Comparison of ENCODE assay signal across 14 mouse cellular contexts in the genomic region with DNA sequence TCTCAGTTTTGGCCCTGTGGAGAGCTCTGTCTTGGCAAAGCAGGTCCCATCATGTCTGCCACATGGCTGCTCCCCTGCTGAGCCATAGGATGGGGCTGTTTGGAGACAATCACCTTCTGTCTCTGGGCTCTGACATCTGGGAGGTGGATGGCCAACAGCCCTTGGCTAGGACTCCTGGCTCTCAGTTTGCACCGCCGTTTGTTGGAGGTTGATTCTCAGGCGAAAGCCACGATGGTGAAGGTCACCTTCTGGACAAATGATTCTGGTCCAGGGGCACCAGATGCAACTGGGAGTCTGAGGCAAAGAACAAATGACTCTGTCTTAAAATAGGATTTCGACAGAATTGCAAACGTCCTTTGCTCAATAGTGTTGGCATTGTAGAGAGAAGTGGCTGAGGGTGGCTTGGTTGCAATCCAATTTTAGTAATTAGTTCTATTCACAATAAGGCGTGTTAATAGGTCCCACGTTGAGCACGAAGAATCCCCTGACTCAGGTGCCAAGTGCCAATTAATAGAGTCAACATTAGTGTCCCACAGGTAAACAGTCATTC. TPM values are rescaled to one million over a fixed set of nuclear protein-coding genes. Genes with fewer than 3 reads are reported as not detected.
DNase-seq lines count a peak whose midpoint lies in the region; ATAC-seq lines count a peak whose summit lies in the region.
"Had no signal": no experiment of that assay in that cellular context is flagged by ENCODE, and none has a peak within 500 bp of the region (broad histone marks: within the 10 kb centered on the region; RNA-seq: fewer than 3 reads in every experiment).

No protein-coding gene starts in this region.

- no peak overlapping the region for H3K4me3 ChIP-seq in hindbrain, embryonic 15.5 days
- H3K4me3 ChIP-seq in hindbrain, embryonic 11.5 days (ENCODE audit: low read depth, low read length) = no peak overlapping the region
- 0 out of 2 replicates have a peak overlapping the region, but pooled peaks have one; percentile 16 for H3K4me3 ChIP-seq in liver, embryonic 13.5 days (replicated peaks)
- H3K4me3 ChIP-seq: intestine, embryonic 15.5 days; limb, embryonic 12.5 days had no signal

- H3K27me3 ChIP-seq in hindbrain, embryonic 15.5 days = no peaks in the 10 kb centered on the region
- H3K27me3 ChIP-seq in hindbrain, embryonic 11.5 days (ENCODE audit: control insufficient read depth, insufficient read depth, low read length) = no peaks in the 10 kb centered on the region
- H3K27me3 ChIP-seq in liver, embryonic 13.5 days = no peaks in the 10 kb centered on the region
- H3K27me3 ChIP-seq: intestine, embryonic 15.5 days; limb, embryonic 12.5 days had no signal

- H3K4me2 ChIP-seq in hindbrain, embryonic 15.5 days = no peak overlapping the region
- no peak overlapping the region for H3K4me2 ChIP-seq in hindbrain, embryonic 11.5 days (replicated peaks; ENCODE audit: low read depth, low read length)
- peak overlapping the region; percentile 58 for H3K4me2 ChIP-seq in liver, embryonic 13.5 days
- H3K4me2 ChIP-seq: intestine, embryonic 15.5 days; limb, embryonic 12.5 days had no signal

- H3K27ac ChIP-seq in hindbrain, embryonic 15.5 days (replicated peaks) = no peak overlapping the region
- no peak overlapping the region for H3K27ac ChIP-seq in hindbrain, embryonic 11.5 days (ENCODE audit: low read depth, low read length)
- peak overlapping the region; percentile 82 for H3K27ac ChIP-seq in liver, embryonic 13.5 days
- H3K27ac ChIP-seq: intestine, embryonic 15.5 days; limb, embryonic 12.5 days had no signal

- no peaks in the 10 kb centered on the region for H3K36me3 ChIP-seq in hindbrain, embryonic 15.5 days
- no peaks in the 10 kb centered on the region for H3K36me3 ChIP-seq in hindbrain, embryonic 11.5 days (ENCODE audit: control insufficient read depth, insufficient read depth, low read length)
- H3K36me3 ChIP-seq in liver, embryonic 13.5 days = no peaks in the 10 kb centered on the region
- H3K36me3 ChIP-seq: G1E; intestine, embryonic 15.5 days; limb, embryonic 12.5 days had no signal

- H3K4me1 ChIP-seq in hindbrain, embryonic 15.5 days (replicated peaks) = 0 out of 2 replicates have a peak, but pooled peaks cover 8% of the 10 kb centered on the region
- H3K4me1 ChIP-seq in hindbrain, embryonic 11.5 days (replicated peaks; ENCODE audit: control insufficient read depth, insufficient read depth, low read length) = no peaks in the 10 kb centered on the region
- peaks cover 24% of the 10 kb centered on the region for H3K4me1 ChIP-seq in liver, embryonic 13.5 days (replicated peaks)
- H3K4me1 ChIP-seq: intestine, embryonic 15.5 days; limb, embryonic 12.5 days had no signal

- DNase-seq in hindbrain, embryonic 11.5 days (ENCODE audit: low spot score) = no peak
- DNase-seq in cerebellum, adult 18-20 months = peak; percentile 3
- no peak for DNase-seq in liver, embryonic 13.5 days
- DNase-seq in embryo, embryonic 9.5 days (ENCODE audit: extremely low spot score) = no peak
- no peak for DNase-seq in lung, postnatal 36 days
- DNase-seq: adrenal gland, postnatal 36 days; right cerebral cortex, adult 18-20 months; thymus, adult 2 months had no signal

- H3K9me3 ChIP-seq in hindbrain, embryonic 15.5 days = no peaks in the 10 kb centered on the region
- no peaks in the 10 kb centered on the region for H3K9me3 ChIP-seq in hindbrain, embryonic 11.5 days (ENCODE audit: control insufficient read depth, low read length)
- H3K9me3 ChIP-seq in liver, embryonic 13.5 days (replicated peaks) = no peaks in the 10 kb centered on the region
- H3K9me3 ChIP-seq: intestine, embryonic 15.5 days; limb, embryonic 12.5 days had no signal

- H3K9ac ChIP-seq in hindbrain, embryonic 15.5 days = no peak overlapping the region
- H3K9ac ChIP-seq in hindbrain, embryonic 11.5 days (ENCODE audit: low read depth, low read length) = no peak overlapping the region
- H3K9ac ChIP-seq in liver, embryonic 13.5 days = peak overlapping the region; percentile 49; the same call in 1 of the 2 replicates
- H3K9ac ChIP-seq: intestine, embryonic 15.5 days; limb, embryonic 12.5 days had no signal

- WGBS in hindbrain, embryonic 15.5 days = 54% methylated on average over 9 of the region's 9 CpGs
- WGBS in hindbrain, embryonic 11.5 days = 88% methylated on average over 9 of the region's 9 CpGs
- WGBS in liver, embryonic 13.5 days (ENCODE audit: insufficient replicate concordance) = 64% methylated on average over 9 of the region's 9 CpGs

- ATAC-seq in hindbrain, embryonic 15.5 days (ENCODE audit: low FRiP score, low read depth) = peak; percentile 85
- no peak for ATAC-seq in hindbrain, embryonic 11.5 days (ENCODE audit: low FRiP score)
- ATAC-seq in erythroblast, adult 5-6 weeks (replicated peaks; ENCODE audit: low FRiP score, poor library complexity, severe bottlenecking) = peak; percentile 33
- ATAC-seq in liver, embryonic 13.5 days (ENCODE audit: low read depth) = peak; percentile 19; the same call in 1 of the 2 replicates
- ATAC-seq: midbrain, embryonic 16.5 days had no signal

RNA-seq across cellular contexts. Expression of a gene that starts 30.7 kb away (rescaled TPM):
- polyA plus RNA-seq in hindbrain, embryonic 15.5 days (2015; fragmentation: Nextera tagmentation; extraction: Ambion mirVana) = 9.2 and 10.0 TPM in 2 replicates
- polyA plus RNA-seq in hindbrain, embryonic 11.5 days (2014; fragmentation: Nextera tagmentation; extraction: Ambion mirVana) = 23.3 and 26.4 TPM in 2 replicates
- total RNA-seq in erythroblast, adult 5-6 weeks (2015; ENCODE audit: low replicate concordance) = 121 and 151 TPM in 2 replicates
- total RNA-seq in erythroblast, adult 5-6 weeks (2017; ENCODE audit: low replicate concordance) = 109 and 111 TPM in 2 replicates
- polyA plus RNA-seq in liver, embryonic 13.5 days (2015; fragmentation: Nextera tagmentation; extraction: Ambion mirVana) = 1.00 and 1.0 TPM in 2 replicates
- polyA plus RNA-seq: G1E had no signal

Comparison
In these comparisons a context has a peak if more than half of its experiments do, and no peak if none do; other contexts are left out.
1. DNase-seq: peak in cerebellum, adult 18-20 months (2 of 2); none in hindbrain, embryonic 11.5 days (single experiment), liver, embryonic 13.5 days (single experiment), embryo, embryonic 9.5 days (single experiment) and lung, postnatal 36 days (single experiment).